Mouse (Mus musculus): Measurements from ENCODE around the gene Fam131c.

Gene Fam131c

GRCm38 (mm10) chr4:141425484-141426479 is 57.8 kb downstream of the Fam131c start:
- in situ Hi-C loops (cut with MboI; ENCODE audit: low pct_unique_long_range_greater_than_20kb in 1 of 2, low sequenced_read_pairs in 2 of 2, unreplicated experiment in 1 of 2): no loop called here

GRCm38 (mm10) chr4:141426796-141427745 is 59.1 kb downstream of the Fam131c start:
- in situ Hi-C loops (cut with MboI; ENCODE audit: low pct_unique_long_range_greater_than_20kb in 1 of 2, low sequenced_read_pairs in 2 of 2, unreplicated experiment in 1 of 2): no loop called here

- in situ Hi-C loops (cut with MboI; ENCODE audit: low pct_unique_long_range_greater_than_20kb in 1 of 2, low sequenced_read_pairs in 2 of 2, unreplicated experiment in 1 of 2): no loop called here
Measured at GRCm38 (mm10) chr4:141427921-141428320, 59.9 kb downstream of the Fam131c start.

- in situ Hi-C loops (cut with MboI; ENCODE audit: low pct_unique_long_range_greater_than_20kb in 1 of 2, low sequenced_read_pairs in 2 of 2, unreplicated experiment in 1 of 2): no loop called here
Measured at GRCm38 (mm10) chr4:141429381-141429780, 61.4 kb downstream of the Fam131c start.

- in situ Hi-C loops (cut with MboI; ENCODE audit: low pct_unique_long_range_greater_than_20kb in 1 of 2, low sequenced_read_pairs in 2 of 2, unreplicated experiment in 1 of 2): no loop called here
Measured at GRCm38 (mm10) chr4:141429847-141430246, 61.8 kb downstream of the Fam131c start.

GRCm38 (mm10) chr4:141430997-141431396 is 63.0 kb downstream of the Fam131c start:
- in situ Hi-C loops (cut with MboI; ENCODE audit: low pct_unique_long_range_greater_than_20kb in 1 of 2, low sequenced_read_pairs in 2 of 2, unreplicated experiment in 1 of 2): no loop called here

- in situ Hi-C loops (cut with MboI; ENCODE audit: low pct_unique_long_range_greater_than_20kb in 1 of 2, low sequenced_read_pairs in 2 of 2, unreplicated experiment in 1 of 2): no loop called here
Measured at GRCm38 (mm10) chr4:141432666-141433065, 64.6 kb downstream of the Fam131c start.

- in situ Hi-C loops (cut with MboI; ENCODE audit: low pct_unique_long_range_greater_than_20kb in 1 of 2, low sequenced_read_pairs in 2 of 2, unreplicated experiment in 1 of 2): no loop called here
Measured at GRCm38 (mm10) chr4:141433191-141433590, 65.2 kb downstream of the Fam131c start.
